Mouse (Mus musculus) midbrain, embryonic 15.5 days (tissue): ENCODE data around the gene Ankrd55. TPM values are rescaled to one million over a fixed set of nuclear protein-coding genes. Genes with fewer than 3 reads are reported as not detected.
"Not testable (repeated sequence)": the region's sequence is repeated elsewhere in the genome, so short reads cannot be mapped to it uniquely, and the experiment has no call there.

Source experiments
- ATAC-seq: fragments of 200-750 bp; cut with Nextera tagmentation; replicated peaks from 2 replicates; pipeline ENCODE4 v1.8.0; 2017; ENCODE audit warnings: moderate TSS enrichment
- H3K27ac ChIP-seq: fragments of 300-500 bp; sonication (generic); 2 replicates; pipeline ENCODE4 v1.5.1; 2015; ENCODE audit warnings: mild to moderate bottlenecking, inconsistent platforms
- H3K27me3 ChIP-seq: fragments of 300-500 bp; sonication (generic); replicated peaks from 2 replicates; pipeline ENCODE4 v1.6.1; 2015; ENCODE audit warnings: inconsistent platforms
- H3K36me3 ChIP-seq: fragments of 300-500 bp; sonication (generic); replicated peaks from 2 replicates; pipeline ENCODE4 v1.6.1; 2015; ENCODE audit warnings: inconsistent platforms
- H3K4me1 ChIP-seq: fragments of 300-500 bp; sonication (generic); 2 replicates; pipeline ENCODE4 v1.6.1; 2015; ENCODE audit warnings: inconsistent platforms
- H3K4me2 ChIP-seq: fragments of 300-500 bp; sonication (generic); 2 replicates; pipeline ENCODE4 v1.6.1; 2015; ENCODE audit warnings: inconsistent platforms, mild to moderate bottlenecking, moderate library complexity
- H3K4me3 ChIP-seq: fragments of 300-500 bp; sonication (generic); 2 replicates; pipeline ENCODE4 v1.5.1; 2015; ENCODE audit warnings: mild to moderate bottlenecking, inconsistent platforms
- H3K9ac ChIP-seq: fragments of 300-500 bp; sonication (generic); 2 replicates; pipeline ENCODE4 v1.6.1; 2015; ENCODE audit warnings: mild to moderate bottlenecking, inconsistent platforms
- H3K9me3 ChIP-seq: fragments of 300-500 bp; sonication (generic); 2 replicates; pipeline ENCODE4 v1.6.1; 2016; ENCODE audit warnings: inconsistent platforms
- WGBS: fragments of 180-500 bp; shearing (Covaris S2); methylation state at CpG from one replicate; pipeline ENCODE4 v1.1.7; 2015; ENCODE audit warnings: mixed read lengths; 5-methylcytosine and 5-hydroxymethylcytosine counted together
- polyA plus RNA-seq: library from polyadenylated mRNA; unstranded; fragments of >200 nt; fragmentation: Nextera tagmentation; extraction: Ambion mirVana; gene quantifications from 2 replicates; pipeline ENCODE4 v1.2.1, GENCODE M21; 2015

The Ankrd55 gene
- polyA plus RNA-seq, 1 experiment from 2014 or later, result 8.9 TPM

GRCm38 (mm10) chr13:112425181-112425654, 137.0 kb downstream of the Ankrd55 start:
- no peaks in the 10 kb centered on the region for H3K4me1 ChIP-seq
- H3K27me3 ChIP-seq, result no peaks in the 10 kb centered on the region
- H3K4me3 ChIP-seq, result no peak overlapping the region
- no peak overlapping the region for H3K9ac ChIP-seq
- no peaks in the 10 kb centered on the region for H3K36me3 ChIP-seq
- no peak overlapping the region for H3K4me2 ChIP-seq
- no peak overlapping the region for H3K27ac ChIP-seq
- 55% methylated on average over 8 of the region's 8 CpGs for whole genome bisulfite sequencing
- ATAC-seq, result no peak
- no peaks in the 10 kb centered on the region for H3K9me3 ChIP-seq

DNA sequence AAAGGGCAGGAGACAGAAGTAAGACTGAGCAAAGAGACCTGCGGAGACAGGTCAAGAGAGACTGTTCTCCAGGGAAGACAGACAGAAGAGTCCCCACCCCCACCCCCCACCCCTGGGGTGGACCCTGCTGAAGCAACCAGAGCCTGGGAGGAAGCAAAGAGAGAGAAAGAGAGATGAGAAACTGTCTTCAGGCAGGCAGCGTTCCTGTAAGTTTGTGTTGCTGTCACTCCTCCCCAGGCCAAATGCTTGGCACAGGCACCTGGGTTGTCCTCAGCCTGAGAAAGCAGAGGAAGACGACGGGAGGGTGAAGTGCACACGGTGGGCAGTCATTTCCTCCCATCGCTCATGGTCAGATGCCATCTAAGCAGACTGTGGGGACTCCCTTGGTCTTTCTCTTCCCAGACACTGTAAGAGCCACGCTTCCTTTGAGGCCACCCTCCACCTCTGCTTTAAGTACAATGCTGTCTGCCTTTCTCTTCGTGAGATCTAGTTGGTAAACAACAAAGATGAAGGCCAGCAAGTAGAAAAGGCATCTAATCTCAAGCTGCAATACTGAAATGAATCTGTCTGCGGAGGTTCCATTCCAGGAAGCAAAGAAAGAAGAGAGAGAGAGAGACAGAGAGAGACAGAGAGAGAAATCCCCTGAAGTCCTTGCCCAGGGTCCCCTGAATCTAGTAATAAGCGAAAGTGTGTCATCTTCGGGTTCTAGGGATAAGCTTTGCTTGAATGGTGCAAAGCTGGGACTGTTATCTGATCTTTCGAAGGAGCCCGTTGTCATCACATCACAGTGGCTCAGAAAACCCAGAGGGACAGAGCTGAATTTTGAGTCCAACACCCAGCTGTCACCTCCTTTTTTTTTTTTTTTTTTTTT, 138.2 kb downstream of the Ankrd55 start:
- Histone ChIP-seq H3K36me3 (no peaks in the 10 kb centered on the region), H3K4me2 (no peak overlapping the region), H3K4me3 (no peak overlapping the region), H3K9ac (no peak overlapping the region), H3K27ac (no peak overlapping the region), H3K9me3 (no peaks in the 10 kb centered on the region), H3K27me3 (no peaks in the 10 kb centered on the region), H3K4me1 (no peaks in the 10 kb centered on the region)
- 79% methylated on average over 13 of the region's 13 CpGs for WGBS
- ATAC-seq, result no peak

DNA sequence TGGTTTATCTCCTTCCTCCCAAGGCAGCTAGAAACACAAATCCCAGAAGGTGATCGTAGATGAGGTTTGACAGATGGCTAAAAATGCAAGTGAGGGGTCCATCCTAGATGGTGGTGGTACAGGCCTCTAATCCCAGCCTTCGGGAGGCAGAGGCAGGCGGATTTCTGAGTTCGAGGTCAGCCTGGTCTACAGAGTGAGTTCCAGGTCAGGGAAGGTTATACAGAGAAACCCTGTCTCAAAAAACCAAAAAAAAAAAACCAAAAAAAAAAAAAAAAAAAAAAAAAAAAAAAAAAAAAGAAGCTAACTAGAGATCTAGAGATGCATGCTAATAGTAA, 138.9 kb downstream of the Ankrd55 start:
- not testable (repeated sequence) for H3K4me3 ChIP-seq, H3K4me2 ChIP-seq, H3K36me3 ChIP-seq, H3K4me1 ChIP-seq, H3K27me3 ChIP-seq, H3K27ac ChIP-seq, H3K9ac ChIP-seq, ATAC-seq, H3K9me3 ChIP-seq
- 93% methylated on average over 4 of the region's 4 CpGs for WGBS

GRCm38 (mm10) chr13:112427521-112427920, 139.3 kb downstream of the Ankrd55 start:
- Histone ChIP-seq H3K9me3 (no peaks in the 10 kb centered on the region), H3K4me3 (no peak overlapping the region), H3K9ac (no peak overlapping the region), H3K4me2 (no peak overlapping the region), H3K27me3 (no peaks in the 10 kb centered on the region), H3K27ac (no peak overlapping the region), H3K36me3 (no peaks in the 10 kb centered on the region), H3K4me1 (no peaks in the 10 kb centered on the region)
- ATAC-seq, result no peak
- 91% methylated on average over 15 of the region's 15 CpGs for WGBS

DNA sequence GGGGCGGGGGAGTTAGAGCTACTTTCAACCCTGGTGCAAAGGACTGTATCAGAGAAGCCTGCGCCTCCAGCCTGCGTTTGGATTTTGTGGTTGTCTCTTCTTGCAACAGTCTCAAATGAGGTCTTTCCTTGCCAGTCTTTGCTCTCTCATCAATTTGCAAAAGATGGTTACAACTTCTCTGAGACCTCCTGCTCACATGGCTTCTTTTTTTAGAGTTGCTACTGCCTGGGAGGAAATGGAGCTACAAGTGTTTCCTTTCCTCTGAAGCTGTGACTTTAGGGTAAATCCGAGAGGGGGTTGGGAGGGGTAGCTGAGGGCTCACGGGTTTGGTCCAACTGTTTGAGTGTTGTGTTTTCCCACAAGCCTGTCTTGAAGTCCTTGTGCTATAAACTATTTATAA, 145.0 kb downstream of the Ankrd55 start:
- no peak overlapping the region for H3K4me2 ChIP-seq
- no peaks in the 10 kb centered on the region for H3K36me3 ChIP-seq
- no peak overlapping the region for H3K9ac ChIP-seq
- 74% methylated on average over 5 of the region's 5 CpGs for WGBS
- H3K9me3 ChIP-seq, result no peaks in the 10 kb centered on the region
- ATAC-seq, result no peak
- H3K27ac ChIP-seq, result no peak overlapping the region
- H3K4me3 ChIP-seq, result no peak overlapping the region
- H3K4me1 ChIP-seq, result no peaks in the 10 kb centered on the region
- no peaks in the 10 kb centered on the region for H3K27me3 ChIP-seq

Other genes with a start within 250 kb of the Ankrd55 start
- gene Il6st, start 175.6 kb downstream of the Ankrd55 start, polyA plus RNA-seq, result 20.9 and 22.1 TPM in 2 replicates